Mouse (Mus musculus): Measurements from ENCODE around the gene Rab3d. TPM values are rescaled to one million over a fixed set of nuclear protein-coding genes. Genes with fewer than 3 reads are reported as not detected.
A peak's percentile ranks its signal among the peaks of the same experiment; 100 is the strongest.
"Not testable (repeated sequence)": the region's sequence is repeated elsewhere in the genome, so short reads cannot be mapped to it uniquely, and the experiment has no call there.

Rab3d gene
- total and polyA plus RNA-seq, 3 experiments, result 22.9 to 44.2 TPM; not detected in 1

DNA sequence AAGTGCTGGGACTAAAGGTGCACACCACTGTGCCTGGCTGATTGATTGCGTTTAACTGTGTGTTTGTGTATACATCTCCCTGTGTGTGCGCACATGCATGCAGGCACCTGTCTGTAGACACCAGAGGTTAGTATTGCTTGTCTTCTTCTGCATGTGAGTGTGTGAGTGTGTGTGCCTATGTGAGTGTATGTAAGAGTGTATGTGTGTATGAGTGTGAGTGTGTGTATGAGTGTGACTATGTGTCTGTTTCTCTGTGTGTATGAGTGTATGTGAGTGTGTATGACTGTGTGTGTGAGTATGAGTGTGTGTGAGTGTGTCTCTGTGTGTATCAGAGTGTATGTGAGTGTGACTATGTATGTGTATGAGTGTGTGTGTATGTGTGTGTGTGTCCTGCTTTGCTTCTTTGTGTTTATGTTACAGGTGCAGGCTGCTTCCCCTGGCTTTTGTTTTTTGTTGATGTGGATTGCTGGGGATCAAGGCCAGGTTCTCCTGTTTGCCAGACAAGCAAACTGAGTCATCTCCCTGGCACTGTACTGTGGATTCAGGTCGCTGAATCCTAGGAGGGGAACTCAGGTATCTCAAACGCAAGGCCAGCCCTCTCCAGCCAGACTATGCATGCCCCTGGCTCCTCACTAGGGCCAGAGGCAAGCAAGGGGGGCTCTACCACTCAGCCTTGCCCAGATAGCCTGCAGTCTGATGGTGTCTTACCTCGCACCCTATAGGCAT lies 52.2 kb downstream of the Rab3d start:
- Histone ChIP-seq H3K27me3 (ENCODE audit: control insufficient read depth in 1 of 2, insufficient read depth in 2 of 2, low read length in 2 of 2) (peaks cover 5 to 8% of the 10 kb centered on the region in 2 experiments), H3K9ac (ENCODE audit: control insufficient read depth, low read depth, low read length, poor library complexity, severe bottlenecking) (no peak overlapping the region), H3K79me2 (ENCODE audit: control insufficient read depth, insufficient read depth, low read length, poor library complexity) (no peaks in the 10 kb centered on the region), H3K4me3 (ENCODE audit: control insufficient read depth in 1 of 2, insufficient read depth in 1 of 2, low read depth in 2 of 2, low read length in 2 of 2) (no peak overlapping the region), H3K4me1 (ENCODE audit: control insufficient read depth in 1 of 2, insufficient read depth in 2 of 2, low read length in 2 of 2) (no peaks in the 10 kb centered on the region), H3K36me3 (ENCODE audit: control insufficient read depth in 1 of 2, insufficient read depth in 2 of 2, low read length in 2 of 2) (no peaks in the 10 kb centered on the region), H3K9me3 (replicated peaks; ENCODE audit: insufficient read depth, low read length) (0 out of 2 replicates have a peak, but pooled peaks cover 2% of the 10 kb centered on the region), H3K27ac (ENCODE audit: control insufficient read depth, low read depth, low read length) (no peak overlapping the region)
- no peak for DNase-seq (ENCODE audit: low read depth, low spot score)
- TF ChIP-seq POLR2AphosphoS5 (IDR thresholded peaks at IDR 0.05; ENCODE audit: borderline replicate concordance, low read depth, low read length), result peak; percentile 73; the same call in 1 of the 2 replicates
- no peak for TF ChIP-seq GATA1 (IDR thresholded peaks at IDR 0.05; ENCODE audit: low read depth, low read length)
- TF ChIP-seq ZC3H11A (IDR thresholded peaks at IDR 0.05; ENCODE audit: low read depth, low read length), result no peak
- no peak for TF ChIP-seq MAX (IDR thresholded peaks at IDR 0.05; ENCODE audit: low read length)
- TF ChIP-seq KAT2A (conservative IDR thresholded peaks at IDR 0.05; ENCODE audit: low read depth, low read length), result no peak

DNA sequence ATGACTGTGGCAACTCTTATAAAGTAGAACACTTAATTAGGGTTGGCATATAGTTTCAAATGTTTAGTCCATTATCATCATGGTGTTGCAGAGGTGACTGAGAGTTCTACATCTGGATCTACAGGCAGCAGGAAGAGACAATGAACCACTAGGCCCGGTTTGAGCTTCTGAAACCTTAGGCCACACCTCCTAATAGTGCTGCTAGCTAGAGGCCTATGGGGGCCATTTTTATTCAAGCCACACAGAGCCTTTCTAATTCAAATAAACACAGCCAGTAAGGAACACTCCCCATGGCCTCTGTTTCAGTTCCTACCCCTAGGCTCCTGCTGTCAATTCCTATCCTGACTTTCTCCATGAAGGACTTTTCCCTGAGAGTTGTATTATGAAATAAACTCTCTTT lies 55.8 kb downstream of the Rab3d start:
- Histone ChIP-seq H3K27ac (ENCODE audit: control insufficient read depth, low read depth, low read length) (no peak overlapping the region), H3K9me3 (replicated peaks; ENCODE audit: insufficient read depth, low read length) (0 out of 2 replicates have a peak, but pooled peaks cover 2% of the 10 kb centered on the region), H3K79me2 (ENCODE audit: control insufficient read depth, insufficient read depth, low read length, poor library complexity) (no peaks in the 10 kb centered on the region), H3K27me3 (ENCODE audit: control insufficient read depth in 1 of 2, insufficient read depth in 2 of 2, low read length in 2 of 2) (peaks cover 5 to 9% of the 10 kb centered on the region in 2 experiments), H3K36me3 (ENCODE audit: control insufficient read depth in 1 of 2, insufficient read depth in 2 of 2, low read length in 2 of 2) (no peaks in the 10 kb centered on the region), H3K4me1 (ENCODE audit: control insufficient read depth in 1 of 2, insufficient read depth in 2 of 2, low read length in 2 of 2) (no peaks in the 10 kb centered on the region), H3K9ac (ENCODE audit: control insufficient read depth, low read depth, low read length, poor library complexity, severe bottlenecking) (no peak overlapping the region), H3K4me3 (ENCODE audit: control insufficient read depth in 1 of 2, insufficient read depth in 1 of 2, low read depth in 2 of 2, low read length in 2 of 2) (no peak overlapping the region)
- no peak for DNase-seq (ENCODE audit: low read depth, low spot score)
- TF ChIP-seq MAZ (IDR thresholded peaks at IDR 0.05; ENCODE audit: low read depth, low read length), result no peak

DNA sequence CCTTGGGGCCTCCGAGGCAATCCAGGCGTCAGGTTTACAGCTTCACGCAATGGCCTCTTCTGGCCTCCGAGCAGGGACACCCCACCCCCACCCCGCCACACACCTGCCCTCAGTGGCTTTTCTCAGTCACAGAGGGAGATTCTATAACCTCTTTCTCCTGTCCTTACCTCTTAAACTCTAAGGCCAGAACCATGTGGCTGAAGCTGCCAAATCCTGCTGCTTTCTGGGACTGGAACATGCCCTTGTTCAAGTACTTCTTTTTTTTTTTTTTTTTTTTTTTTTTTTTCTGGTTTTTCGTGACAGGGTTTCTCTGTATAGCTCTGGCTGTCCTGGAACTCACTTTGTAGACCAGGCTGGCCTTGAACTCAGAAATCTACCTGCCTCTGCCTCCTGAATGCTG lies 57.6 kb downstream of the Rab3d start:
- TF ChIP-seq ZNF384 (IDR thresholded peaks at IDR 0.05; ENCODE audit: low read depth, low read length), result peak; percentile 75
- H3K9me3 ChIP-seq (replicated peaks; ENCODE audit: insufficient read depth, low read length); H3K27me3 ChIP-seq (ENCODE audit: control insufficient read depth in 1 of 2, insufficient read depth in 2 of 2, low read length in 2 of 2); H3K79me2 ChIP-seq (ENCODE audit: control insufficient read depth, insufficient read depth, low read length, poor library complexity); H3K36me3 ChIP-seq (ENCODE audit: control insufficient read depth in 1 of 2, insufficient read depth in 2 of 2, low read length in 2 of 2); H3K9ac ChIP-seq (ENCODE audit: control insufficient read depth, low read depth, low read length, poor library complexity, severe bottlenecking); H3K4me1 ChIP-seq (ENCODE audit: control insufficient read depth in 1 of 2, insufficient read depth in 2 of 2, low read length in 2 of 2); DNase-seq (ENCODE audit: low read depth, low spot score); H3K4me3 ChIP-seq (ENCODE audit: control insufficient read depth in 1 of 2, insufficient read depth in 1 of 2, low read depth in 2 of 2, low read length in 2 of 2); H3K27ac ChIP-seq (ENCODE audit: control insufficient read depth, low read depth, low read length): not testable (repeated sequence)

GRCm38 (mm10) chr9:21859606-21860005 lies 58.4 kb downstream of the Rab3d start:
- Histone ChIP-seq H3K9ac (ENCODE audit: control insufficient read depth, low read depth, low read length, poor library complexity, severe bottlenecking) (no peak overlapping the region), H3K27me3 (ENCODE audit: control insufficient read depth in 1 of 2, insufficient read depth in 2 of 2, low read length in 2 of 2) (peaks cover 5 to 8% of the 10 kb centered on the region in 2 experiments), H3K36me3 (ENCODE audit: control insufficient read depth in 1 of 2, insufficient read depth in 2 of 2, low read length in 2 of 2) (no peaks in the 10 kb centered on the region), H3K4me1 (ENCODE audit: control insufficient read depth in 1 of 2, insufficient read depth in 2 of 2, low read length in 2 of 2) (no peaks in the 10 kb centered on the region), H3K4me3 (ENCODE audit: control insufficient read depth in 1 of 2, insufficient read depth in 1 of 2, low read depth in 2 of 2, low read length in 2 of 2) (no peak overlapping the region), H3K9me3 (replicated peaks; ENCODE audit: insufficient read depth, low read length) (0 out of 2 replicates have a peak, but pooled peaks cover 2% of the 10 kb centered on the region), H3K27ac (ENCODE audit: control insufficient read depth, low read depth, low read length) (no peak overlapping the region), H3K79me2 (ENCODE audit: control insufficient read depth, insufficient read depth, low read length, poor library complexity) (no peaks in the 10 kb centered on the region)
- DNase-seq (ENCODE audit: low read depth, low spot score), result peak; percentile 46
- TF ChIP-seq POLR2A (IDR thresholded peaks at IDR 0.05; ENCODE audit: control insufficient read depth in 1 of 2, insufficient read depth in 1 of 2, low read depth in 1 of 2, low read length in 2 of 2, poor library complexity in 1 of 2) (no peak), NELFE (IDR thresholded peaks at IDR 0.05; ENCODE audit: low read depth, low read length) (no peak), MAZ (IDR thresholded peaks at IDR 0.05; ENCODE audit: low read depth, low read length) (no peak), RCOR1 (IDR thresholded peaks at IDR 0.05; ENCODE audit: low read depth, low read length) (no peak), GATA1 (IDR thresholded peaks at IDR 0.05; ENCODE audit: low read depth, low read length) (no peak), ELF1 (IDR thresholded peaks at IDR 0.05; ENCODE audit: low read depth, low read length) (no peak), NRF1 (IDR thresholded peaks at IDR 0.05; ENCODE audit: insufficient read depth, low read depth, low read length, poor library complexity, severe bottlenecking) (no peak), MEF2A (IDR thresholded peaks at IDR 0.05; ENCODE audit: extremely low read depth, insufficient replicate concordance, low read depth, low read length, poor library complexity, severe bottlenecking) (no peak), TCF12 (IDR thresholded peaks at IDR 0.05; ENCODE audit: low read depth, low read length) (no peak), KAT2A (conservative IDR thresholded peaks at IDR 0.05; ENCODE audit: low read depth, low read length) (no peak), CHD2 (IDR thresholded peaks at IDR 0.05; ENCODE audit: low read length) (no peak), ZC3H11A (IDR thresholded peaks at IDR 0.05; ENCODE audit: low read depth, low read length) (no peak), TAL1 (IDR thresholded peaks at IDR 0.05; ENCODE audit: low read length) (no peak), MAFK (IDR thresholded peaks at IDR 0.05; ENCODE audit: borderline replicate concordance, low read depth, low read length) (no peak), ETS1 (IDR thresholded peaks at IDR 0.05; ENCODE audit: low read depth, low read length) (no peak)
